In the genomic region with DNA sequence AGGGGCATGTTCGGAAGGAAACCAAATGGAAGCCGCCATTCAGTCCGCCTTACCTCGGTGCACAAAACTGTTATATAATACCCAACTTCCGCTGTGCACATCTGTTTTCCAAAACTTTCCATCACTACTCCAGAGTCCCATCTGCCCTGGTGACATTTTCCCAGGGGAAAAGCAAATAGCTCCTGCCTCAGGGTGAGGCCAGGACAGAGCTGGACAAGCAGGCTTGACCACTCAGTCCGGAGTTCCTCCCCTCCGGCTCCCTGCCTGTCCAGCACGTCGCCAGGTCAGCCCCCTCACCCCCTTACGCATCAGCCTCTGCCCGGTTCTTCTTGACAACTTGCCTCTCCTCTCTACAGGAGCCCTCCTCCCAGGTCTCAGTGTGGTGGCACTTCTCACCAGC, we compare ENCODE assay signal across 8 mouse cellular contexts. TPM values are rescaled to one million over a fixed set of nuclear protein-coding genes. Genes with fewer than 3 reads are reported as not detected.
DNase-seq lines count a peak whose midpoint lies in the region; ATAC-seq and TF ChIP-seq lines count a peak whose summit lies in the region.

No protein-coding gene starts in this region.

- H3K27ac ChIP-seq in gastrocnemius, adult 2 months, result peak overlapping the region; percentile 94
- no peak overlapping the region for H3K27ac ChIP-seq in liver, postnatal 0 days (ENCODE audit: low read depth)
- no peak overlapping the region for H3K27ac ChIP-seq in thymus, adult 2 months (ENCODE audit: control insufficient read depth, insufficient read depth, low read length)

- no peak for ATAC-seq in liver, postnatal 0 days

- no peak for TF ChIP-seq CTCF in gastrocnemius, adult 2 months (IDR thresholded peaks at IDR 0.05)
- no peak for TF ChIP-seq CTCF in liver, postnatal 0 days (IDR thresholded peaks at IDR 0.05; ENCODE audit: low read depth)
- no peak for TF ChIP-seq CTCF in thymus, adult 2 months (IDR thresholded peaks at IDR 0.05; ENCODE audit: borderline replicate concordance, control insufficient read depth, extremely low read depth, insufficient read depth, low read length, poor library complexity)

- 58% methylated on average over 11 of the region's 11 CpGs for WGBS in liver, postnatal 0 days (ENCODE audit: insufficient replicate concordance)
- 86% methylated on average over 11 of the region's 11 CpGs for WGBS in thymus, adult 2 months

- intact Hi-C loops in gastrocnemius, adult 2 months (cut with DNase I), result loop anchor here (1.0 kb wide), 1 partner anchor 19 kb away; no protein-coding TSS in a partner anchor
- intact Hi-C loops in gastrocnemius, postnatal 36 days (cut with DNase I), result loop anchor here (2.0 to 5.0 kb wide), 2 partner anchors 19 to 41 kb away; a partner anchor contains a TSS

- no peak overlapping the region; the same call in 1 of the 2 replicates for H3K9ac ChIP-seq in liver, postnatal 0 days (replicated peaks)

- TF ChIP-seq EP300 in liver, postnatal 0 days (IDR thresholded peaks at IDR 0.05; ENCODE audit: low read depth), result no peak

- no peaks in the 10 kb centered on the region for H3K9me3 ChIP-seq in liver, postnatal 0 days (ENCODE audit: low read length)

- TF ChIP-seq POLR2A in thymus, adult 2 months (IDR thresholded peaks at IDR 0.05; ENCODE audit: control insufficient read depth, extremely low read depth, insufficient read depth, low read length, poor library complexity), result no peak

- no peaks in the 10 kb centered on the region; the same call in 1 of the 2 replicates for H3K27me3 ChIP-seq in liver, postnatal 0 days (ENCODE audit: insufficient read depth, low read length)
- no peaks in the 10 kb centered on the region for H3K27me3 ChIP-seq in thymus, adult 2 months (ENCODE audit: control insufficient read depth, insufficient read depth, low read length)

- H3K4me2 ChIP-seq in liver, postnatal 0 days (ENCODE audit: low read depth, low read length), result peak overlapping the region; percentile 86

- H3K36me3 ChIP-seq in liver, postnatal 0 days (replicated peaks; ENCODE audit: insufficient read depth, low read length), result no peaks in the 10 kb centered on the region
- H3K36me3 ChIP-seq in thymus, adult 2 months (ENCODE audit: control insufficient read depth, insufficient read depth, low read length), result no peaks in the 10 kb centered on the region

- H3K4me1 ChIP-seq in liver, postnatal 0 days (ENCODE audit: insufficient read depth), result peaks cover 28% of the 10 kb centered on the region
- peaks cover 10% of the 10 kb centered on the region for H3K4me1 ChIP-seq in thymus, adult 2 months (replicated peaks; ENCODE audit: control insufficient read depth, insufficient read depth, low read length)

- DNase-seq in gastrocnemius, adult 2 months, result peak; percentile 34
- no peak for DNase-seq in gastrocnemius, postnatal 36 days
- peak; percentile 51 for DNase-seq in urinary bladder, postnatal 14 days (ENCODE audit: low spot score)
- DNase-seq in urinary bladder, adult 2 months (ENCODE audit: low spot score), result no peak
- DNase-seq in liver, postnatal 0 days, result no peak
- no peak for DNase-seq in thymus, adult 2 months
- no peak for DNase-seq in layer of hippocampus, adult 9-10 months (ENCODE audit: low spot score)
- DNase-seq in gastrocnemius, adult 18-20 months (ENCODE audit: low spot score), result no peak

- H3K4me3 ChIP-seq in gastrocnemius, adult 2 months, result peak overlapping the region; percentile 67
- H3K4me3 ChIP-seq in liver, postnatal 0 days (ENCODE audit: low read depth, low read length), result 0 out of 2 replicates have a peak overlapping the region, but pooled peaks have one; percentile 43
- H3K4me3 ChIP-seq in thymus, adult 2 months (ENCODE audit: control insufficient read depth, insufficient read depth, low read length), result no peak overlapping the region

RNA-seq across cellular contexts. Expression of a gene that starts 16.7 kb away (rescaled TPM):
- 1,000 to 10,000 TPM; 3,630 to 4,350 TPM for total RNA-seq in gastrocnemius, adult 2 months (2021)
- 1,000 to 10,000 TPM; 2,921 to 3,241 TPM for total RNA-seq in gastrocnemius, postnatal 36 days (2021)
- 2,550 and 3,005 TPM in 2 replicates for polyA plus RNA-seq in urinary bladder, adult 2 months (2012; rRNA removed)
- polyA plus RNA-seq in liver, postnatal 0 days (2015; fragmentation: Nextera tagmentation; extraction: Ambion mirVana), result 874 and 942 TPM in 2 replicates
- polyA plus RNA-seq in thymus, adult 2 months (2012; rRNA removed), result 2,302 and 2,614 TPM in 2 replicates
- 1,000 to 10,000 TPM; 3,564 to 3,853 TPM for total RNA-seq in gastrocnemius, adult 18-20 months (2021)

RNA-seq across cellular contexts. Expression of a gene that starts 41.4 kb away (rescaled TPM):
- total RNA-seq in gastrocnemius, adult 2 months (2021), result 10 to 100 TPM in 1 of 2 experiments, 1 to 10 TPM in 1; 6.6 to 10.5 TPM
- 10 to 100 TPM in 1 of 2 experiments, 1 to 10 TPM in 1; 5.6 to 11.9 TPM for total RNA-seq in gastrocnemius, postnatal 36 days (2021)
- polyA plus RNA-seq in urinary bladder, adult 2 months (2012; rRNA removed), result 7.6 and 8.1 TPM in 2 replicates
- polyA plus RNA-seq in liver, postnatal 0 days (2015; fragmentation: Nextera tagmentation; extraction: Ambion mirVana), result 13.6 and 13.7 TPM in 2 replicates
- polyA plus RNA-seq in thymus, adult 2 months (2012; rRNA removed), result 10.9 and 15.7 TPM in 2 replicates
- 1 to 10 TPM; 6.6 to 9.2 TPM for total RNA-seq in gastrocnemius, adult 18-20 months (2021)

Comparison
In these comparisons a context has a peak if more than half of its experiments do, and no peak if none do; other contexts are left out.
1. DNase-seq: peak in gastrocnemius, adult 2 months (single experiment) and urinary bladder, postnatal 14 days (single experiment); none in gastrocnemius, postnatal 36 days (0 of 2), urinary bladder, adult 2 months (single experiment), liver, postnatal 0 days (single experiment), thymus, adult 2 months (single experiment), layer of hippocampus, adult 9-10 months (single experiment) and gastrocnemius, adult 18-20 months (single experiment).